Mouse (Mus musculus): ENCODE data around the gene Inhbe. TPM values are rescaled to one million over a fixed set of nuclear protein-coding genes. Genes with fewer than 3 reads are reported as not detected.

Gene Inhbe
- total RNA-seq, 2 experiments from 2014 or later: not detected

DNA sequence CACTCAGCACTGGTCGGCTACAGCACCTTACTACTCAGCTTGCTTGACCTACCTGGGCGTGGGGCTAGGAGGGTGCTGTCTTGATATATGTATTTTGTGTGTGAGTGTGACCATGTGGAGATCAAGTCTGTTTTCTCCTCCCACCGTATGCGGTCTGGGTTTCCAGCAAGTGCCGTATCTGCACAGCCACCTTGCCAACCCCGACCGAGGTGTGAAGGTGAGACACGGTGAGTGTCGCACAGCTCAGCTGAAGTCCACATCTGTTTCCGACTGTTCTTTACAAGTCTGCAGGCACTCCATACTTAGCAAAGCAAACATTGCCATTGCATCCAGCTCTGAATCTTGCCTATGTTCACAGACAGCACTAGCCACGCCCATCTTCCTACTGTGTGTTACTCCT is 51.1 kb downstream of the Inhbe start:
- DNase-seq: no peak
- intact Hi-C loops (cut with DNase I; ENCODE audit: low total_unique reads): no loop called here

DNA sequence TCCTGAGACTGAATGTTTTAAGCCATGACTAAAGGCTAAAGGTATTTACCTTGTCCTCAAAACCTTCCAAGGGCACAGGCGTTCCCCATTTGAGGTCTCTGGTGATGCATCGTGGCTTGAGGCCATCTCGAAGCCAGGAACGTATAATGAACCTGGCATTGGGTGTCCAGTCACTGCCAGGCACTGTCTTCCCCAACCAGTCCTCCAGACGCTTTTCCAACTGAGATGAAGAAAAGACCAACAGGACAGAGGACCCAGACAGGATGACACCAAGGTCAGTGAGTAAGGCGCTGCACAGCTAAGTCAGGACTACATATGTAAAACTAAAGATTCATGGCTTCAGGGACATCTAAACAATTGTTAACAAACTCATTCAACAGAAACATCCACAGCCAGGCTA is 53.9 kb downstream of the Inhbe start:
- intact Hi-C loops (cut with DNase I; ENCODE audit: low total_unique reads): no loop called here

More for the DNA sequence above, 53.9 kb downstream of the Inhbe start:
- DNase-seq: no peak

Other genes starting within 250 kb of the Inhbe start
- gene Os9, start 233.3 kb downstream of the Inhbe start, total RNA-seq (2021): 10 to 100 TPM; 20.3 to 23.5 TPM
- 1 to 10 TPM; 1.5 to 1.9 TPM for gene B4galnt1, start 189.2 kb downstream of the Inhbe start, total RNA-seq (2021)
- 1 to 10 TPM; 3.7 to 7.6 TPM for gene Slc26a10, start 173.8 kb downstream of the Inhbe start, total RNA-seq (2021)
- 10 to 100 TPM; 13.9 to 14.4 TPM for gene Arhgef25, start 164.3 kb downstream of the Inhbe start, total RNA-seq (2021)
- gene Dtx3, start 158.7 kb downstream of the Inhbe start, total RNA-seq (2021): 10 to 100 TPM; 22.2 to 24.8 TPM
- gene Pip4k2c, start 142.8 kb downstream of the Inhbe start, total RNA-seq (2021): 1 to 10 TPM; 6.3 to 7.6 TPM
- gene Kif5a, start 91.1 kb downstream of the Inhbe start, total RNA-seq (2021): under 1 TPM; 0.45 to 0.53 TPM
- gene Dctn2, start 88.0 kb downstream of the Inhbe start, total RNA-seq (2021): 100 to 1,000 TPM in 1 of 2 experiments, 10 to 100 TPM in 1; 99.8 to 103 TPM
- gene Mbd6, start 65.4 kb downstream of the Inhbe start, total RNA-seq (2021): 10 to 100 TPM; 16.1 to 17.1 TPM
- gene Mars, start 42.6 kb downstream of the Inhbe start, total RNA-seq (2021): 10 to 100 TPM; 50.3 to 56.0 TPM
- gene Arhgap9, start 32.4 kb downstream of the Inhbe start, total RNA-seq (2021): 1 to 10 TPM; 1.3 to 2.1 TPM
- gene Gli1, start 12.4 kb downstream of the Inhbe start, total RNA-seq (2021): 1 to 10 TPM; 2.3 to 2.7 TPM
- gene Inhbc, start 16.0 kb upstream of the Inhbe start, total RNA-seq (2021): not detected
- gene R3hdm2, start 25.9 kb upstream of the Inhbe start, total RNA-seq (2021): 10 to 100 TPM; 84.1 to 89.2 TPM
- 100 to 1,000 TPM; 315 to 336 TPM for gene Stac3, start 147.3 kb upstream of the Inhbe start, total RNA-seq (2021)
- gene Ndufa4l2, start 160.6 kb upstream of the Inhbe start, total RNA-seq (2021): 10 to 100 TPM; 23.3 to 25.3 TPM
- 10 to 100 TPM; 29.4 to 33.1 TPM for gene Shmt2, start 168.0 kb upstream of the Inhbe start, total RNA-seq (2021)
- 1 to 10 TPM; 1.3 to 1.5 TPM for gene Nxph4, start 180.1 kb upstream of the Inhbe start, total RNA-seq (2021)